Mouse (Mus musculus) cerebral cortex, adult 2 months (tissue): ENCODE results near the gene Birc6.

Experiments used
- WGBS: fragments of 180-500 bp; shearing (Covaris S2); methylation state at CpG from one replicate; pipeline ENCODE4 v1.1.7; 2018; 5-methylcytosine and 5-hydroxymethylcytosine counted together

Birc6 gene

GRCm38 (mm10) chr17:74527729-74528607 is at the start of gene Birc6:
TSS of gene Birc6 (plus strand) at chr17:74528295.
- WGBS, result under 1% methylated on average over 71 of the region's 71 CpGs

- 88% methylated on average over 14 of the region's 14 CpGs for WGBS
Observed at GRCm38 (mm10) chr17:74480361-74481069, 47.6 kb upstream of the Birc6 start.

GRCm38 (mm10) chr17:74489024-74489900 is 38.8 kb upstream of the Birc6 start, which contains the start of gene Yipf4:
TSS of gene Yipf4 (plus strand) at chr17:74489493.
- WGBS, result 4% methylated on average over 58 of the region's 58 CpGs

DNA sequence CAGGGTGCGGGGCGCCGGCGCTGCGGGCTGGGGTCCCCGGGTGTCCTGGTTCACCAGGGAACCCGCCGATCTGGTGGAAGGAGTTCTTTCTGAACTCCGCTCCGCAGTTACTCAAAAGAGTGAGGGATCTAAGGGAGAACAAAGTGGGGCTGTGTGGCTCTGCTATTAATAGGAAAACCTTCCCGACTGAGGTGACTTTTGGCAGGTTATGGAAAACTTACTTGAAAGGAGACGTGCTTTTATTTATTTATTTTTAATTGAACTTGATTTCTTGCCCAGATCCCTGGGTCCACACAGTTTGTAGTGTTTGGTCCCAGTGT is 38.2 kb upstream of the Birc6 start:
- under 1% methylated on average over 12 of the region's 12 CpGs for WGBS

- WGBS, result 83% methylated on average over 3 of the region's 3 CpGs
Observed at GRCm38 (mm10) chr17:74491565-74491964, 36.5 kb upstream of the Birc6 start.

DNA sequence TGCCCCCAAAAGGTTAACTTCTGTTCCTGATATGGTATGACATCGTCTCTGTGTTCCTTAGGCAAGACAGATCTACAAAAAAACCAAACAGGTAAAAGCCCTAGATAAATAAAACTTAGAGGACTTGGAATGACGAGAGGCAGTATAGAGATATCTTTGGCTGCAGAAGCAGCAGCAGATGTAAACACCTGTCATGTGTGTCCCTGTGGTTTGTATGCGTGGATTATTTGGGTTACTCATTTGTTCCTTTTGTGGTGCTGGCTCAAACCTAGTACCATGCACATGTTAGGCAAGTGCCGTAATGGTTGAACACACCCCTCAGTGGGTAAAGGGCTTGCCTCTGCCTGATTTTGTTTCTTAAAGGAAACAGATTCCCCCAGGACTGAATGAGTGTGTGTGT is 27.9 kb upstream of the Birc6 start:
- WGBS, result 86% methylated on average over 4 of the region's 4 CpGs

GRCm38 (mm10) chr17:74507934-74508333 is 20.2 kb upstream of the Birc6 start:
- WGBS, result 45% methylated on average over 2 of the region's 2 CpGs

DNA sequence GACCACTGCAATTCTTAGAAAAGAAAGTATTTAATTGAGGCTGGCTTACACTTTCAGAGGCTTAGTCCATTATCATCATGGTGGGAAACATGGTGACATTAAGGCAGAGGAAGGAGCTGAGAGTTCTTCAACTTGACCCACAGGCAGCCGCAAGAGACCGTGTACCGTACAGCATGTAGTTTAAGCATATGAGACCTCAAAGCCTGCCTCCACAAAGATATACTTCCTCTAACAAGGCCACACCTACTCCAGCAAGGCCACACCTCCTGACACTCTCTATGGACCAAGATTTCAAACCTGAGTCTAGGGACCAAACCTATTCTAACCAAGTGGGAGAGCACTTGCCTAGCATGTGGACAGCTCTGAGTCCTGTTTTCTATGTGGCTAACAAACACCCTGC is 19.5 kb upstream of the Birc6 start:
- 65% methylated on average over 3 of the region's 3 CpGs for WGBS

GRCm38 (mm10) chr17:74512308-74512707 is 15.8 kb upstream of the Birc6 start:
- WGBS, result 64% methylated on average over 2 of the region's 2 CpGs

- 83% methylated on average over 8 of the region's 8 CpGs for WGBS
Observed at GRCm38 (mm10) chr17:74522797-74523723, 5.0 kb upstream of the Birc6 start.

- 90% methylated on average over 2 of the region's 2 CpGs for WGBS
Observed at GRCm38 (mm10) chr17:74526117-74526516, 2.0 kb upstream of the Birc6 start.

DNA sequence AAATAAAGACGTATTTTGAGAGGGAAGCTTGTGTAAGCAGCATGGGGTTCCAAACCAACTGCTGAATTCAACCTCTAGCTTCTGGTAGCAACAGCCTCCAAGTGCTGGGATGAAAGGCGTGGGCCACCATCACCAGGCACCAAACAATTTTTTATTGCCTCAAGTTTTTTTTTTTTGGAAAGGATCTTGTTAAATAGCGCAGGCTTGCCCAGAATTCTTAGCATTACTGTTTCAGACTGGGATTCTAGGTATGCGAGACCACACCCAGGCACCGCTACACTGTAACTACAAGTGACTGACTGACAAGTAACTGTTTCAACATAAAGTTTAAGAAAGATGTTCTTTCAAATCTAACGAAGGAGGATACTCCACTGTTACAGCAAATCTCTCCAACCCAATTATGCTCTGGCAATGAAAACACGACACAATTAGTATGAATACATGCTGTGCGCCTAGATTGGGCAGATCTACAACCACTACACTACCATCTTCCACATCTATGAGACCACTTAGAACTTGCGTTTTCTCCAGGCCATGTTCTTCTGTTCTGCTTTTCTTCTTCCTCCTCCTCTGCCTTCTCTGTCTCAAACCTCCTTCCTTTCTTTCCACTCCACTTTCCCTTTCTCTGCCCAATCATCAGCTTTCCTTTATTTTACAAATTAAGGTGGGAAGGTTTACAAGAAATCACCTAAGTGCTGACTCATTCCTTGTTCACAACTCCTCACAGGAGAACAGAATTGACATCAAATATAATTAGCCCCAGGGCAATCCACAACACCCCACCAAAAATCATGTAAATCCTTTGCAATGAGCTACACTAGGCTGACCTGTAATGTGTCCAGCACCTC is 1.1 kb upstream of the Birc6 start:
- 56% methylated on average over 9 of the region's 9 CpGs for WGBS

DNA sequence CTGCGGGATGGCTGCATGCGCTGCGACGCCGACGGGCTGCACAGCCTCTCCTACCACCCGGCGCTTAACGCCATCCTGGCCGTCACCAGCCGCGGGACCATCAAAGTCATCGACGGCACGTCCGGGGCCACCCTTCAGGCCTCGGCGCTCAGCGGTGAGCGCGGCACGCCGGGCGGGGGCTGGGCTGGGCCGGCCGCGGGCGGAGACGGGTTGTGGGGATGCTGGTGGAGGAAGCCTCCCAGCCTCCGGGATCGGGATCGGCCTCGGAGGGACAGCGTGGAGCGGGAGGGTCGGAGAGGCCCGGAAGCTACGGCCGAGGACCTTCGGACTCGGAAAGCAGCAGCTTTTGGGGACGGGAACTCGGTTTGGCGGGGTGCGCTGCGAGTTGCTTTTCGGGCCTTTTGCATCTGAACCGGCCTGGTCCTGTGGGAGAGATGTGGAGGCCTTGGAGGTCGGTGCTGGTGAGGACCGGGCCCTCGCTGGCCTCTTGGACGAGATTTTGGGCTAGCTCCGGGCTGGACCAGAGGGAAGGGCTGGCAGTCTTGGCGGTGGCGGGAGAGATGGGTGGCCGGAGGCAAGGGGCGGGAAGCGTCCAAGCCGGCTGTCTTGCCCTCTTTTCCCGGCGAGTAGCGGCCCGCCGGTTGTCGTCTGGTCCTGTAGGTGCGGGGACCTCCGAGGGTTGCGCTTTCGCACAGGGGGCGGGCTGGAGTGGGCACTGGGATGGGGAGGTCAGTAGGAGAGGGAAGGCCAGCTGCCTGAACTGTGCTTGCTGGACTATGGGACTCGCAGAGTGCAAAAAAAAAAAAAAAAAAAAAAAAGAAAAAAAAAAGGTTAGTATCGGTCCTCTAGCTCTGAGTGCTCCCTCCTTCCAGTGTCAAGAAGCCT is 795 bp downstream of the Birc6 start:
- under 1% methylated on average over 72 of the region's 72 CpGs for WGBS

- WGBS, result 11% methylated on average over 3 of the region's 3 CpGs
Observed at GRCm38 (mm10) chr17:74529533-74529824, 1.4 kb downstream of the Birc6 start.

GRCm38 (mm10) chr17:74534971-74535370 is 6.9 kb downstream of the Birc6 start:
- WGBS, result 92% methylated on average over 4 of the region's 4 CpGs

DNA sequence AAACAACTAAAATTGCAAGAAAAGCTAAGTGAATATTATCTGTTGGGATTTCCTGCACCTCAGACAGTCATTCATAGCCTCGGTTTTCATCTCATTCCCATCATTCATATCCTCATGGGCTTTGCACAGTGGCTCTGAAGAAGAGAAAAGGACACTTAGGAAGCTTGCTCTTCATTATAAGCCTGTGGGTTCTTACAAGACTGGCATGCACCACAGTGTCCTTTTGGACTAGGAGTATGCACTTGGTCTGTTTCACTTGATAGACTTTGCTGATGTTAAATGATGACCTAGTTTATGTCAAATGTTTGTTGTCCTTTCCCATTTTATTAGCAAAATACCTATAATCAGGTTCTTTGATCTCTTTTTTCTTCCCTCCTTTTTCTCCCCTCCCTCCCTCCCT is 9.4 kb downstream of the Birc6 start:
- WGBS, result 67% methylated on average over 1 of the region's 1 CpGs

GRCm38 (mm10) chr17:74543615-74544014 is 15.5 kb downstream of the Birc6 start:
- WGBS, result 36% methylated on average over 2 of the region's 2 CpGs

DNA sequence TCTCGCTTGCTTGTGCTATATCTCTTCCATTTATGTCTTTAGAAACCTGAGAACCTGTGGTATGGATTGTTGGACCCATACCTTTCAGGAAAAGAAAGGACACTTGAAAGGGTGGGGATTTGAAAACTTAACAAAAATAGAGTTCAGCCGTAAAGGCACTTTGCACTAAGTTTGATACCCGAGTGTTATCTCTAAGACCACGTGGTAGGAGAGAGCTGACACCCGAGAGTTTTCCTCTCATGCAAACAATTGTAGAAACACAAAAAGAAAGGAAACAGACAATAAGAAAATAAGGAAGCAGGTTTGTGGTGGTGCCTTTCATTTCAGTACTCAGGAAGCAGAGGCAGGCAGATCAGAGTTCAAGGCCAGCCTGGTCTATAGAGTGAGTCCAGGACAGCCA is 26.0 kb downstream of the Birc6 start:
- WGBS, result 81% methylated on average over 5 of the region's 5 CpGs

- 82% methylated on average over 11 of the region's 11 CpGs for WGBS
Observed at GRCm38 (mm10) chr17:74559891-74560290, 31.8 kb downstream of the Birc6 start.
